Mouse (Mus musculus) thymus, adult 2 months (tissue): Measurements from ENCODE around the gene Sap30bp. TPM values are rescaled to one million over a fixed set of nuclear protein-coding genes. Genes with fewer than 3 reads are reported as not detected.

ENCODE experiments used
- DNase-seq: peaks from one replicate; pipeline ENCODE4 v3.0.0; 2021
- H3K27ac ChIP-seq: fragments of 200-500 bp; 2 replicates; pipeline ENCODE4 v1.5.1; 2012; ENCODE audit warnings: low read length, control low read depth; ENCODE audit not compliant: control insufficient read depth, insufficient read depth
- H3K27me3 ChIP-seq: fragments of 200-500 bp; 2 replicates; pipeline ENCODE4 v1.6.1; 2012; ENCODE audit warnings: mild to moderate bottlenecking, low read length, moderate library complexity, mixed read lengths; ENCODE audit not compliant: control insufficient read depth, insufficient read depth
- H3K36me3 ChIP-seq: fragments of 200-500 bp; 2 replicates; pipeline ENCODE4 v1.6.1; 2012; ENCODE audit warnings: mild to moderate bottlenecking, low read length, moderate library complexity; ENCODE audit not compliant: control insufficient read depth, insufficient read depth
- H3K4me1 ChIP-seq: fragments of 200-500 bp; replicated peaks from 2 replicates; pipeline ENCODE4 v1.6.1; 2012; ENCODE audit warnings: low read length; ENCODE audit not compliant: control insufficient read depth, insufficient read depth
- H3K4me3 ChIP-seq: fragments of 200-500 bp; 2 replicates; pipeline ENCODE4 v1.5.1; 2012; ENCODE audit warnings: mild to moderate bottlenecking, low read length, control low read depth, moderate library complexity; ENCODE audit not compliant: control insufficient read depth, insufficient read depth
- CTCF ChIP-seq: fragments of 200-500 bp; IDR thresholded peaks from 2 replicates; pipeline ENCODE4 v1.5.1; 2012; ENCODE audit warnings: mild to moderate bottlenecking, control low read depth, low read length, moderate library complexity, borderline replicate concordance; ENCODE audit not compliant: control insufficient read depth, poor library complexity, insufficient read depth; ENCODE audit errors: extremely low read depth
- POLR2A ChIP-seq: fragments of 200-500 bp; IDR thresholded peaks from 2 replicates; pipeline ENCODE4 v1.6.1; 2012; ENCODE audit warnings: mild to moderate bottlenecking, low read length, control low read depth, moderate library complexity; ENCODE audit not compliant: control insufficient read depth, poor library complexity, insufficient read depth; ENCODE audit errors: extremely low read depth
- WGBS: fragments of 180-500 bp; shearing (Covaris S2); methylation state at CpG from one replicate; pipeline ENCODE4 v1.1.7; 2018; 5-methylcytosine and 5-hydroxymethylcytosine counted together
- polyA plus RNA-seq: library from polyadenylated mRNA; depleted of rRNA; stranded (reverse); fragments of >200 nt; gene quantifications from 2 replicates; pipeline ENCODE4 v1.2.3, GENCODE M21; 2012

Sap30bp gene
- polyA plus RNA-seq, 1 experiment: 43.4 TPM

GRCm38 (mm10) chr11:115964977-115965604 is 32.0 kb downstream of the Sap30bp start:
- peaks cover 6% of the 10 kb centered on the region for H3K4me1 ChIP-seq
- H3K27ac ChIP-seq: no peak overlapping the region
- peaks cover 53% of the 10 kb centered on the region for H3K36me3 ChIP-seq
- TF ChIP-seq POLR2A: no peak
- no peak for TF ChIP-seq CTCF
- no peaks in the 10 kb centered on the region for H3K27me3 ChIP-seq
- WGBS: 62% methylated on average over 10 of the region's 10 CpGs
- no peak for DNase-seq
- H3K4me3 ChIP-seq: no peak overlapping the region

- H3K27me3 ChIP-seq: no peaks in the 10 kb centered on the region
- no peak for DNase-seq
- H3K4me1 ChIP-seq: peaks cover 6% of the 10 kb centered on the region
- no peak overlapping the region for H3K4me3 ChIP-seq
- TF ChIP-seq CTCF (no peak), POLR2A (no peak)
- no peak overlapping the region for H3K27ac ChIP-seq
- peaks cover 20% of the 10 kb centered on the region for H3K36me3 ChIP-seq
- WGBS: 45% methylated on average over 5 of the region's 5 CpGs
Observed at GRCm38 (mm10) chr11:115968731-115969405, 35.8 kb downstream of the Sap30bp start.

GRCm38 (mm10) chr11:115970006-115970673 is 37.1 kb downstream of the Sap30bp start:
- no peaks in the 10 kb centered on the region for H3K27me3 ChIP-seq
- H3K4me1 ChIP-seq: peaks cover 14% of the 10 kb centered on the region
- 91% methylated on average over 15 of the region's 15 CpGs for WGBS
- DNase-seq: no peak
- peaks cover 9% of the 10 kb centered on the region for H3K36me3 ChIP-seq
- H3K27ac ChIP-seq: no peak overlapping the region
- no peak for TF ChIP-seq CTCF
- TF ChIP-seq POLR2A: no peak
- no peak overlapping the region for H3K4me3 ChIP-seq

- DNase-seq: no peak
- Histone ChIP-seq H3K27me3 (no peaks in the 10 kb centered on the region), H3K4me1 (peaks cover 20% of the 10 kb centered on the region), H3K4me3 (no peak overlapping the region), H3K27ac (no peak overlapping the region), H3K36me3 (0 out of 2 replicates have a peak, but pooled peaks cover 3% of the 10 kb centered on the region)
- no peak for TF ChIP-seq POLR2A
- 97% methylated on average over 6 of the region's 6 CpGs for WGBS
Observed at GRCm38 (mm10) chr11:115971016-115971415, 37.9 kb downstream of the Sap30bp start.

GRCm38 (mm10) chr11:115974309-115975082 is 41.4 kb downstream of the Sap30bp start, which contains the start of gene Itgb4:
TSS of gene Itgb4 (plus strand) at chr11:115974709.
- peaks cover 14% of the 10 kb centered on the region for H3K4me1 ChIP-seq
- DNase-seq: peak; percentile 80
- H3K4me3 ChIP-seq: peak within 1 kb of the TSS; percentile 57
- H3K36me3 ChIP-seq: no peaks in the 10 kb centered on the region
- 9% methylated on average over 57 of the region's 58 CpGs for WGBS
- TF ChIP-seq CTCF (peak; percentile 40; the same call in 1 of the 2 replicates), POLR2A (peak; percentile 46; the same call in 1 of the 2 replicates)
- no peaks in the 10 kb centered on the region for H3K27me3 ChIP-seq
- no peak within 1 kb of the TSS for H3K27ac ChIP-seq

- TF ChIP-seq CTCF (no peak), POLR2A (no peak)
- Histone ChIP-seq H3K27me3 (no peaks in the 10 kb centered on the region), H3K27ac (no peak overlapping the region), H3K4me3 (peak overlapping the region; percentile 57), H3K4me1 (peaks cover 14% of the 10 kb centered on the region), H3K36me3 (no peaks in the 10 kb centered on the region)
- no peak for DNase-seq
- WGBS: 4% methylated on average over 18 of the region's 18 CpGs
Observed at GRCm38 (mm10) chr11:115975083-115975420, 42.0 kb downstream of the Sap30bp start.
